Mouse (Mus musculus) bone marrow macrophage, adult 2 months (primary cell): ENCODE measurements around the gene Slc35c1. TPM values are rescaled to one million over a fixed set of nuclear protein-coding genes. Genes with fewer than 3 reads are reported as not detected.

Experiments
- H3K27ac ChIP-seq: 2 replicates; pipeline ENCODE4 v1.5.1; 2012; ENCODE audit warnings: low read depth, low read length; ENCODE audit not compliant: insufficient read depth
- H3K4me1 ChIP-seq: 2 replicates; pipeline ENCODE4 v1.6.1; 2012; ENCODE audit warnings: low read length; ENCODE audit not compliant: control insufficient read depth, insufficient read depth
- H3K4me3 ChIP-seq: 2 replicates; pipeline ENCODE4 v1.5.1; 2012; ENCODE audit warnings: mild to moderate bottlenecking, low read length, moderate library complexity; ENCODE audit not compliant: insufficient read depth
- CTCF ChIP-seq: IDR thresholded peaks from 2 replicates; pipeline ENCODE4 v1.5.1; 2012; ENCODE audit warnings: low read depth, mild to moderate bottlenecking, low read length, moderate library complexity
- POLR2A ChIP-seq: IDR thresholded peaks from 2 replicates; pipeline ENCODE4 v1.6.1; 2012; ENCODE audit warnings: mild to moderate bottlenecking, low read depth, low read length, borderline replicate concordance
- polyA plus RNA-seq: library from polyadenylated mRNA; stranded (reverse); fragments of >200 nt; gene quantifications from 2 replicates; pipeline ENCODE4 v1.2.4, GENCODE M21; 2012; ENCODE audit not compliant: missing spikeins, insufficient read depth, insufficient read length

Slc35c1 gene
- polyA plus RNA-seq, 1 experiment = 27.4 TPM

DNA sequence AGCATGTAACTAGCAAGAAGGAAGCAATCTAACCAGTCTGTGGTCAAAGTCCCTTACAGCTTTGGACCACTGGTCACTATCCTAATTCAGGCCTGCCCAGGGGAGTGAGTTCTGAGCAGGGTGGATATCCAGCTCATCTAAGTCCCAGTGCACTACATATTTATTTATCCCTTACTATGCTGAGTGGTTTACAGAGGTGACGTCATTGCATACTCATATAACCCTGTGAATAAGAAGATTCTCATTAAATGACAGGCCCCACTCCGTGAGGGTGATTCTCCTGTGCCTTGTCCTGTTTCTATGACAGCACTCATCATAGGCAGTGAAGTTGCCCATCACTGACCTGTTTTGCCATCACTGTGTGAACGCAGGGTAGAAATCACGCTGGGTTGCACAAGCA lies 35.0 kb downstream of the Slc35c1 start:
- Histone ChIP-seq H3K4me1 (peaks cover 30% of the 10 kb centered on the region), H3K4me3 (no peak overlapping the region), H3K27ac (no peak overlapping the region)
- no peak for TF ChIP-seq POLR2A
- no peak for TF ChIP-seq CTCF

DNA sequence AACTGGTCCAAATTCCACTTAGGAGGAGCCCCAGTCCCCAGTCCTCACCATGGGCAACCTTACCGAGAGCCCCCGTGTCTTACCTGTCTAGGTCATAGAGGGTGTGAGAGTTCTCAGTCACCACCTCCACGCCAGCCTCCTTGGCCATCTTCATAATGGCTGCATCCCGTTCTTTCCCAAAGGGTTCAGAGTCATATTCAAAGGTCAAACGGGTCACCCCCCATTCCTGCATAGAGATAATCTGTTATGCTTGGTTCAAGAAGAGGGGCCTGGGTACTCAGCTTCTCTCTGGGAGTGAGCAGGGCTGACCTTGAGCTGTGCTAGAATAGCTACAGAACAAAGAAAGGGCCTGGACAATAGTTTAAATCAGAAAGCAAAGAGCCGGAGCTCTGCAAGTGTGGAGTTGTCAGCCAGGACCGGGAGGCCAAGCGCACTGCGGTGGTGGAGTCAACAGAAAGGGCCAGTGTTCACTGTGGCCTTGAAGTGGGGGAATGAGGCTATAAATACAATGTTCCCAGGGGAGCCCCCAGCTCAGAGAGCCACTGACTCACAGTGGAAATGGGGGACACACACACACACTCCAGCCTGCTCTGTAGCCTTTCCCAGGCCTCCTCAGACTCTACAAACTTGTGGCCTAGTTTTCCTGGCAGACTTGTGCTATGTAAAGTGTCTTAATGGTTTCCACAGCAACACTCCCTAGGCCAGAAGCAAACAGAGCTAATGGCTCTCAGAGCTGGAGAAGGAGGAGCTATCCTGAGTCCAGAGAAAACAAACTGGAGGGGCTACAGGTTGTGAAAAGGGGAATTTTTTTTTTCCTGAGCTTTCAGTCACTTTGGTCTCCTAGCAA lies 35.7 kb downstream of the Slc35c1 start:
- peaks cover 29% of the 10 kb centered on the region for H3K4me1 ChIP-seq
- TF ChIP-seq CTCF = no peak
- no peak for TF ChIP-seq POLR2A
- no peak overlapping the region for H3K27ac ChIP-seq
- no peak overlapping the region for H3K4me3 ChIP-seq

DNA sequence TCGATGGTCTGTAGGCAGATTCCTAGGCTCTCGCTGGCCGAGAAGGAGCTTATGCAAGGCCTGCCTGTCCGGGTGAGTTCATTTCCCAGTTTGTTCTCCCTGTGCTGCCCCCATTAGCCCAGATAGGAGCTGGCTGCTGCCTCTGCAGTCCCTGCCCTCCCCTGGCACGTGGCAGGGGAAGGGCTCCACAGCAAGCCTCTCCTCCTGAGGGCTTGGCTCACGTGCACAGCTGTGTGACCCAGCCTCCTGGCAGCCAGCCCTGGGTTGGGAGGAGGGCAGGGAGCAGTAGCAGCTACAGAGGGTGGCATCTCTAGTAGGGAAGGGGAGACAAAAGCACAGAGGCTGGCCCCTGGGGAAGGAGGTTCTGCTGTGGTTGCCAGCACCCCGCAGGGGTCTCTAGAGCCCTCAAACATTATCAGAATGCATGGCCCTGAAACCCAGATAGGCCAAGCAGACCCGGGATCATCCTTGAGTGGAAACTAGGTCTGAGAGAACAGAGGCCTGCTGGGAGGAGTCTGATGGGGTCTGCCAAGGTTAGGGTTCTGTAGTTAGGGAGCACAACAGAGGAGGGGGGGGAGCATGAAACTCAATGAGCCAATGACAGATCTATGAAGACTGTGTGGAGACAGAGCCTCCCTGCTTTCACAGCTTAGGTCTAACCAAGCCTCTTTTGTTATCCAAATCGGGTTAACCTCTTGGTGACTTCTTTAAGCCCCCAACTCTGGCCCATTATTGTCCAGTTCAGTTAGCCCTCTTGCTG lies 36.5 kb downstream of the Slc35c1 start:
- no peak for TF ChIP-seq POLR2A
- no peak for TF ChIP-seq CTCF
- Histone ChIP-seq H3K4me3 (no peak overlapping the region), H3K4me1 (peaks cover 21% of the 10 kb centered on the region), H3K27ac (no peak overlapping the region)

DNA sequence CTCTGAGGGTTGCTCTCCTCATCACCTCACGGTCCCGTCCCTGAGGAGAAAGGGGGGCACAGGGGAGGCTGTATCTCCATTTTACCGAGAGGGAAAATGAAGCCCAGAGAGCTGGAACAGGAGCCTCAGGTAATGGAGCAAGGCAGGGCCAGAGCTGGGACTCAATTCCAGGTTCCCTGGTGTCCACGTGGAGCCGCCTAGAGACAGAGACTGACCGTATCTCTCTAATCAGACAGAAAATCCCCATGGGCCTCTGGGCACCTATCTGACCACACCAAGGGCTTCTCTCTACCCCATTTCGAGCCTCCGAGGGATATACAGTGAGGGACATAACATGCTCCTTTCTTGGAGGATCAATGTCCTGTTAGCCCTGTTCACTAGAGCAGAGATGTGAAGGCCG lies 37.2 kb downstream of the Slc35c1 start:
- Histone ChIP-seq H3K4me3 (no peak overlapping the region), H3K27ac (no peak overlapping the region)

DNA sequence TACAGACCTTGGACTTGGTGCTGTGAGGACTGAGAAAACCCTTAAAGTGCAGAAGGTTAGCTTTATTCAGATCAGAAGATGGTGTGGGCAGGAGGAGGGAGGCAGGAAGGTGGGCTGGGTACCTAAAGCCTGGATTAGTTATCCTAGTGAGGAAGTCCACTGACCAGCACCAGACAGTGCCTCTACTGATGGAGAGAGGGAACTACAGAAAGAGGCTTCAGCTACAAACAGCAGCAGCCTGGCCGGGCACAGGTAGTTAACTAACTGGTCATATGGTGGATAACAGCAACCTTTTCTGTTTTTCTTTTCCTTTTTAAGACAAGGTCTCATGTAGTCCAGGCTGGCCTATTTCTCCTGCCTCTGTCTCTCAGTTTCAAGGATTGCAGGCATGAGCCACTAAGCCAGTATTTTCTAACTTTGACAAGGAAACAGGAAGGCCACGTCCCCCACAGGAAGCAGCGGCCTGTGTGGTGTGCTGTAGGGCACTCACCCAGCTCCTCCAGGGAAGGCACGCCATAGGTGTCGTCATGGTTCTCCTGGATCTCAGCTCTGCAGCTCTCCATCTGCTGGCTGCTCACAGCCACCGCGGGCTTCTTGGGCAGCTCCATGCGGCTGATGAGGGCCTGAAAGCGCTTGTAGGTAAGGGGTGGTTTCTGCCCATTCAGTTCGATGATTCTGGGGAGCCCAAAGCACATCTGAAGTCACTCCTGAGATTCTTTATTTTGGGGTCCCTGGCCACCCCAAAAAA lies 37.8 kb downstream of the Slc35c1 start:
- H3K27ac ChIP-seq = no peak overlapping the region
- peaks cover 11% of the 10 kb centered on the region for H3K4me1 ChIP-seq
- TF ChIP-seq POLR2A (no peak), CTCF (no peak)
- no peak overlapping the region for H3K4me3 ChIP-seq

More for the DNA sequence above, 37.2 kb downstream of the Slc35c1 start:
- no peak for TF ChIP-seq POLR2A
- no peak for TF ChIP-seq CTCF
- H3K4me1 ChIP-seq = peaks cover 15% of the 10 kb centered on the region

DNA sequence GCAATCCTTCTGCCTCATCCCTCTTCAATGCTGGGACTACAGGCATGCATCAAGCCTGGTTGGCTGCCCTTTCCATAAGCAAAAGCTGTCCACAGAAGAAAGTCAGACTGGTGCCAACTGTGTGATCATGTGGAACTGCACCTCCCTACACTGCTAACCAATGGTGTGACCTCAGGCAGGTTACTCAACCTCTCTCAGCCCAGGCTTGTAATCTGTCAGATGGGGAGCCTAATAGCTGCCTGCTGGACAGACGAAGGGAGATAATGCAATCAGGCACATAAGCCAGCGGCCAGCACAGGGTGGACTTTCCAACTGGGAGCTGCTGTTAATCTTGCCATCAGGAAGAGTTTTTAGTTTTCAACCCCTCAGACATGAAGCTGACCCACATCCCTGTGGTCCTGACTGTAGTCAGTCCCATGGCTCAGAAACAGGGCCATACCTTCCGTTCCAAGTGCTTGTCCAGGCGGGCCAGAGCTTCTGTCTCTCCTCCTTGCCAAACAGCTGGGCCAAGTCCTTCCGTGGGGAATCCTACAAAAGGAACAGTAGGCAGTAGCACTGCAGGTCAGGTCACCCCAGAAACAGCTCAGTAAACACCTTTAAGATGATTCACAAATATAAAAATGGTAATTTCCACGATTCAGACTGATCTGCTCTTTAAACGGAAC lies 38.5 kb downstream of the Slc35c1 start:
- Histone ChIP-seq H3K4me3 (no peak overlapping the region), H3K4me1 (peaks cover 11% of the 10 kb centered on the region), H3K27ac (no peak overlapping the region)
- TF ChIP-seq POLR2A (no peak), CTCF (no peak)

DNA sequence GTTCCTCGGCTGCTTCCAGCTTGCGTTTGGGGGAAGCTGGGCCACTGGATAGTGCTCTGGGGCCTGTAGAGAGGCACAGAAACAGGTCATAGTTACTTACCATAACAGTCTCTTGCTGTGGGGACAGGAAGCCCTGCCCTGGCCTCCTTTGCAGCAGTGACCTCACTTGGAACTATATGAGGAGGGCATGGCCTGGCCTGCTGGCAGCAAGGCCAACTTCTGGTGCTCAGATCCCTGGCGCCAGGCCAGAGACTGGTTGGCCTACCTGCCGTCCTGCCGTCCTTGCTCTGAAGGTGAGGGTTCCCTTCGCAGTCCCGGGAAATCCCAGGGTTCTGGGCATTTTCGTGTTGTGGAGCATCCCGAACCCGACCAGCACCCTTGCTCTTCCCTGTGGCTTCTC lies 48.6 kb downstream of the Slc35c1 start:
- Histone ChIP-seq H3K4me1 (no peaks in the 10 kb centered on the region), H3K4me3 (no peak overlapping the region), H3K27ac (no peak overlapping the region)
- TF ChIP-seq CTCF (no peak), POLR2A (no peak)

DNA sequence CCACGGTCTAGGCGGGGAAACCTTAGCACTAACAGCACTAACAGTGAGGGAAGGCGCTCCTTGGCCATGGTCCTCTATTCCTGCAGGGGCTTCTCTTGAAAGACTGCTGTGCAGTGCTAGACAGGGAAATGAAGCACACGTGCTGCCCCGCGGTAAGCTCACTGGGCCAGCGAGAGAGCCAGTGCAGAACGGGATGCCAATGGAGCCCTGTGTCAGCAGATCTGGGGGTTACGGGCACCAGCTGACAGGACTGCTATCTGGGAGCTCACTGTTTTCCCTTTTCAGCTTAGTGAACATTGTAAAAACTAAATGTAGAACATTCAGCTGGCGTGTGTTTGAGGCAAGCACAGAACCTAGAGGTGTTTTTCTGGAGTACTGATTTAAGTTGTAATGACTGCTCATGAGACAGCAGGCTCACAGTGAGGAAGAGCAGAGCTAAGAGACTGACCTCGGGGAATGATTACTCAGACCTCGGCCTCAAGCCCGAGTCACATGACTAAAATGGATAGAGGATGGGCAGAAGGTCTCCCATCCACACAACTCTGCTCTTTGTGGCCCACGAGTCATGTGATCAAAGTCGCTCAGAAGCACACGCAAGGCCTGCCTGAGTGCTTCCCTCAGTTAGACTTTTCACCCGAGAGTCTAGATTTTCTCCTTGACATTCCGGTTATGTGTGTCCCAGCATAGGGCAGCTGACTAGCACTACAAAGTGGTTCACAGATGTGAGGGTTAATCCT lies 51.9 kb downstream of the Slc35c1 start:
- Histone ChIP-seq H3K4me1 (no peaks in the 10 kb centered on the region), H3K4me3 (no peak overlapping the region), H3K27ac (no peak overlapping the region)
- TF ChIP-seq POLR2A (no peak), CTCF (no peak)

DNA sequence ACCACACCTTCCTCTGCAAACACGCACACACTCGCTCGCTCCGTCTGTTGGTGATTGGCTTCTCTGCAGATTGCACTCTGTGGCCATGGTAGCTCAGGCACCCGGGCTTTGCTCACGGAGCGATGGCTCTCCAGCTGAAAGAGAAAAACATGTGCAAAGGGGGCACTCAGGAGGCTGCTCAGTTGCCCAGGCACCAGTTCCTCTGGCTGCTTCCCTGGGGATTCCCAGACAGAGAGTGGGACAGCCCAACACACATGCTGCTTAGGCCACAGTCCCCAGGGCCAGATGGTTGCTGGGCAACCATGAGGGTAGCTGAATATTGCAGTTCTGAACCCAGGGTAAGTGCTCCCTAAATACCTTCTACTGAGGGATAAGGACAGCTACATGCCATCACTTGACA lies 54.7 kb downstream of the Slc35c1 start:
- H3K4me1 ChIP-seq = 0 out of 2 replicates have a peak, but pooled peaks cover 2% of the 10 kb centered on the region
- TF ChIP-seq CTCF (no peak), POLR2A (no peak)
- H3K27ac ChIP-seq = no peak overlapping the region
- H3K4me3 ChIP-seq = no peak overlapping the region
